Mouse (Mus musculus) urinary bladder, adult 2 months (tissue): ENCODE results near the gene Dnajc2. TPM values are rescaled to one million over a fixed set of nuclear protein-coding genes. Genes with fewer than 3 reads are reported as not detected.

Source experiments
- polyA plus RNA-seq: library from polyadenylated mRNA; depleted of rRNA; stranded (reverse); fragments of >200 nt; gene quantifications from 2 replicates; pipeline ENCODE4 v1.2.3, GENCODE M21; 2012; rRNA removed

The Dnajc2 gene
- polyA plus RNA-seq, 1 experiment: 15.3 TPM

Other genes with a start within 250 kb of the Dnajc2 start
- gene Lrrc17, start 241.7 kb downstream of the Dnajc2 start, polyA plus RNA-seq: 18.8 and 23.7 TPM in 2 replicates
- gene Fbxl13, start 139.6 kb downstream of the Dnajc2 start, polyA plus RNA-seq: 1.7 and 1.8 TPM in 2 replicates
- 33.7 and 34.2 TPM in 2 replicates for gene Armc10, start 139.4 kb downstream of the Dnajc2 start, polyA plus RNA-seq
- 2.1 and 2.9 TPM in 2 replicates for gene Napepld, start 83.9 kb downstream of the Dnajc2 start, polyA plus RNA-seq
- 63.3 and 68.0 TPM in 2 replicates for gene Pmpcb, start 48.1 kb downstream of the Dnajc2 start, polyA plus RNA-seq
- gene Psmc2, start within 50 bp of the Dnajc2 start, polyA plus RNA-seq: 89.3 and 97.7 TPM in 2 replicates
- gene Slc26a5, start 80.4 kb upstream of the Dnajc2 start, polyA plus RNA-seq: 0.22 TPM in 2 replicates